Mouse (Mus musculus): ENCODE results near the gene Trmt2b.
"Not testable (repeated sequence)": the region's sequence is repeated elsewhere in the genome, so short reads cannot be mapped to it uniquely, and the experiment has no call there.

Gene Trmt2b

GRCm38 (mm10) chrX:134276275-134277160 is at the start of gene Trmt2b:
Gene Trmt2b (minus strand): TSS chrX:134276984.
- DNase-seq (ENCODE audit: low spot score) = peak; percentile 57

- no peak for DNase-seq (ENCODE audit: low spot score)
Observed at GRCm38 (mm10) chrX:134319153-134319932, 42.6 kb upstream of the Trmt2b start.

DNA sequence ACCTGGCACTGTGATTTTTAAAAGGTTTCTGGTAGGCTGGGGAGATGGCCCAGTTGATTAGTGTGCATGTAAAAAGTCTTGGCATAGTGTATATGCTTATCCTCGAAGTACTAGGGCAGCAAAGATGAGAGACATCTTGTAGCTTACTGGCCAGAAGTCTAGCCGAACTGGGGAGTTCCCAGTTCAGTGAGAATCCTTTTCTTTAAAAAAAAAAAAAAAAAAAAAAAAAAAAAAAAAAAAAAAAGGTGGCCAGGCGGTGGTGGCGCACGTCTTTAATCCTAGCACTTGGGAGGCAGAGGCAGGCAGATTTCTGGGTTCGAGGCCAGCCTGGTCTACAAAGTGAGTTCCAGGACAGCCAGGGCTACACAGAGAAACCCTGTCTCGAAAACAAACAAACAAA is 34.4 kb upstream of the Trmt2b start:
- DNase-seq (ENCODE audit: low spot score) = not testable (repeated sequence)

DNA sequence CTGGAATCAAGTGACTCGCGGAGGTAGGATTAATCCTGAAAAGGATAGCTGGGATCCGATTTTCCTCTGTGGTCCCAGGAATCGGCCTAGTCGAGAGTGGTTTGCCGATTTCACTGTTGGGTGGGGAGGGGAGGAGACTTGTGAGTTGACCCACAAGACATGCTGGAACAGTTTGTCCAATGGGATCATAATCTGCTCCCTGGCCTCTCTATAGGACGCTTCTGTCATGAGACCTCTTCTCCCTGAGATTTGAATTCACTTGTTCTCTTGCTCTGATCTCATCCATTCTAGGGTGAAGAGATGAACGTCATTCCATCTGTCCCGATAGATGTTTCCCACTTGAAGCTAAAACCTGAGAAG is 31.5 kb upstream of the Trmt2b start:
- DNase-seq (ENCODE audit: low spot score) = no peak

DNA sequence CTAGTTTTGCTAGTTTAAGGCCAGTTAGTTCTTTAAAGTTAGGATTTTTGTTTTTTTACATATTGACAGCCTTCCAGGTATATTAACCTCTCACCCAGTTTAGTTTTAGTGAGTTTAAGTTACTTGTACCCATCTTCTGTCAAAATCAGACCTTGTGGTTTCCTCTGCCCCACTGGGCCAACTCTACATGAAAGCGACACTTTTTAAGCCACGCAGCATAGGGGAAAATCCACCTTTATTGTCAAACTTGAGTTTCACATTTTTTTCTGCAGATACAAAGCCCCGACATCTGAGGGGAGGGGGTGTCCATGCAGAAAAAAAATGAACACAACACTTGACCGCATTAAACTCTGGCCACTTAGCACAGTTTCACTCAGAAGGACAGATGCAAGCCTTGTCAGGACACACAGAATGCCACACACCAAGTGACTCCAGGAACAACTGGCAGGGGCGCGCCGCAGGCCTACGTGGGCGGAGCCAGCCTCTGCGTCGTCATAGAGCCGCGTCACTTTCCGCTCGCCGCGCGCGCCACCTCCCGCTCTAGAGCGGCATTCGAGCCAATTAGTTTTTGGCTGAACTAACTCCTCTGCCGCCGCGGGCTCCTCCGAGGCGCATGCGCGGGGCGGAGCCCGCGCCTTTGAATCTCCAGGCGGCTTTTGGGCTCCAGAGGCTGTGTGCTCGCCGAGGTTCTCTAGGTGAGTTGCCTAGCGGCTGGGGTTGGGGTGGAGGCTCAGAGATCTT is 30.9 kb upstream of the Trmt2b start, which contains the start of gene Cenpi:
Gene Cenpi (plus strand): TSS at position 551 of the 741 bp plus-strand sequence.
- DNase-seq (ENCODE audit: low spot score) = peak; percentile 81

- no peak for DNase-seq (ENCODE audit: low spot score)
Observed at GRCm38 (mm10) chrX:134303287-134303686, 26.5 kb upstream of the Trmt2b start.

DNA sequence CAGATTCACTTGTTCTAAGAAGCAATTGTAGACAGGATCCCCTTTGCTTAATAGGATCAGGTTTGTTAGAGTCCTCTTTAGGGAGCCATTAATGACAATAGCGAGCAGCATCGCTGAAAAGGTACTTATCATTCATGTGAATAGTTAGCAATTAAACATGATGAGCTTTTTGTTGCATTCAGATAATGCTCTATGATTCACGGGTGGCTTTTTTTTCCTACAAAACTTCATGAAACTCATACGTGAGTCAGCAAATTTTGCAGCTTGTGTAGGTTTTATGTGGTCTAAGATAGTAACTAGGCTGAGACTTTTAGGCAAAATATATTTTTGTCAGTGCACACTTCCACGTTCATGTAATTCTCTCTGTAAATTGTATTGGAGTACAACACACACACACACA is 23.4 kb upstream of the Trmt2b start:
- no peak for DNase-seq (ENCODE audit: low spot score)

DNA sequence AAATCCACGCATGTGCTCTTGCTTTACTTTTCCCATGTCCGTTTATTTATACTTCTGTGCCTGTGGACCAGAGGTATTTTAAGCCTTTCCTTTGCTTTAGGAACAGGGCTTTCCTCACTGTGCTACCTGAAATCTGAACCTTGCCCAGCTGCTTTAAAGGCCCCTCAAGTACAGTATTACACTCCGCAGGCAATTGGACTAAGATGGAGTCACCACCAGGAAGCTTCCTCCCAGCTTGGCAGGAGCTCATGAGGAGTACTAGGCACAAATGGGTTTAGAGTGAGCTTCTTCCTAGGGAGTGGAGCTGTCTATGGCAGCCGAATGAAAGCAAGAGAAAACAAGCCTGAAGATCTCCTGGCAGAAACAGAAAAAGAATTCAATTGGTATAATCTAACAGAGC is 20.4 kb upstream of the Trmt2b start:
- DNase-seq (ENCODE audit: low spot score) = no peak

DNA sequence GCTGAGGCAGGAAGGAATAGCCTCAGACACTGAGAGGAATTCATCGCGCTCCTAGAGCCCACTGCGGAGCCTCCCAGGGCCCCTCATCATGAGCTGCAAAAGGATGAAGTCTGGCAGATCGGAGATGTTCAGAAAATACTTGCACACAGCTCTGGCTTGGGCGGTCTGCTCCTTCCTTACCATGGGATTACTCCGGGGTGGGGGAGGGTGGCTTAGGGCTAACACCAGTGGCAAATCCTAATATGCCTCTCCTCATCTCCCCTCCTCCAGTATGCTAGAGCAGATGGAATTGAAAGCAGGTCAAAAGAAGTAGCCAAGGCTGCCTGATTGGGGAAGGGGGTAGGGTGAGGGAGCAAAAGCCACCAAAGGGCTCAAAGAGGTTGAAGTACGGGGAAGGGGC is 20.0 kb upstream of the Trmt2b start:
- no peak for DNase-seq (ENCODE audit: low spot score)

DNA sequence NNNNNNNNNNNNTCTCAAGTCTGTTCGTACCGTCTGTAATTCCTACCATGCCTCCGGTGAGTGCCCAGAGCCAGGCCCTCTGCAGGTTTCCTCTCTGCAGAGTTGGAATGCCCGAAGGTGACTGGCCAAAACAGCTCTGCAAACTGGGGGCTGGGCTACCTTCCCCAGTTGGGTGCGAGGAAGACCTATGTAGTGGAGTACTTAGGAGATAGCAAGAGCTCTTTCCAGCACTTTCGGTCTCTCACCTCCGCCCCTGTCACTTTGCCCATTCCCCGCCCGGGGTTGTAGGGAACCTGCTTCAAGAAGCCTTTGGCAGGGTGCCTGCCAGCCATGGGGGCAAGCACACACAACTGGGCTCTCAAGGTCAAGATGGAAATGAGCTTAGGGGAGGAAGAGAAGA is 19.5 kb upstream of the Trmt2b start:
- no peak for DNase-seq (ENCODE audit: low spot score)

DNA sequence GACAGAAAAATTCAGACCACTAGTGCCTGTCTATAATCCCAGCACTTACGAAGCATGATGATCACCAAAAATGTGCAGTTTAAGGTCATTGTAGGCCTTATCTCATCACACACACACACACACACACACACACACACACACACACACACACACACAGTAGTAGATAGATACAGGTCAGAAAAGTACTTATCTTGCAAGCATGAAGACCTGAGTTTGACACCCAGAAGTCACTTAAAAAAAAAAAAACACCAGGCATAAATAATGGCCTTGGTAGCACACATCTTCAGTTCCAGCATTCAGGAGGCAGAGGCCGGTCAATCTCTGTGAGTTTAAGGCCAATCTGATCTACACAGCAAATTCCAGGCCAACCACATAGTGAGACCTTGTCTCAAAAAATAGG is 10.5 kb upstream of the Trmt2b start:
- DNase-seq (ENCODE audit: low spot score) = no peak

DNA sequence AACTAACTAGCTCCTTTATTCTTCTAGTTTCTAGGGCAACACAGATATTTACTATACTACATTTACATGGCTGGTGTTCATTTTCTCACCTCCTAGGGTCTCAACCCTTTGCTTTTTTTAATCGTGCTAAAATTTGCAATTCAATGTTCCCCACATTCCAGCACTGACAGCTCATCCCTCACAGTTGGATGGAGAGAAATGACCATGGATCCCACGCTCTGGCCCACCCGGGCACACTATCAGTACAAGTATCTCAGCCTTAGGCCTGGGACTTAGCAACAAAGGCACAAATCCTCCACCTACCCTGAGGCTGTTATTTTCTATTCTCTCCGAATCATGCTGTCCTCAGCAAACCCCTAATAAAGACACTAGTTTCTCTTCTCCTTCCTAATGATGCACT is 9.0 kb upstream of the Trmt2b start:
- no peak for DNase-seq (ENCODE audit: low spot score)

DNA sequence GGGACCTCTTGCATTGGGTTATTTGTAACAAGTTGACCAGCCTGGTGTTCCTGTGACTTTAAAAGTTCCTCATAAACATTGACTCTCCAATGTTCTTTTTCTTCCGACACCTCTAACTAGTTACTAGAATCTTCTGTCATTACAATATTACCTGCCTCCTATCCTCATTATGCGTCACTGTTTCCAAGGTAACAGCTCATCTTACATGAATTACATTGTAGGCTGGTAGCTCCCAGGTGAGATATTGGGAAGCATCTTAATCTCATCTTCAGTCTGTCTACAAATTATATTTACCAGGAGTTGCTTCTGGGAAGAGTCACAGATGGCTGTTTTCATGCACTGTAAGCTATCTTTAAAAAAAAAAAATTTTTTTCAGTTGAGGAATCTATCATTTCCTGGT is 8.3 kb upstream of the Trmt2b start:
- DNase-seq (ENCODE audit: low spot score) = no peak

DNA sequence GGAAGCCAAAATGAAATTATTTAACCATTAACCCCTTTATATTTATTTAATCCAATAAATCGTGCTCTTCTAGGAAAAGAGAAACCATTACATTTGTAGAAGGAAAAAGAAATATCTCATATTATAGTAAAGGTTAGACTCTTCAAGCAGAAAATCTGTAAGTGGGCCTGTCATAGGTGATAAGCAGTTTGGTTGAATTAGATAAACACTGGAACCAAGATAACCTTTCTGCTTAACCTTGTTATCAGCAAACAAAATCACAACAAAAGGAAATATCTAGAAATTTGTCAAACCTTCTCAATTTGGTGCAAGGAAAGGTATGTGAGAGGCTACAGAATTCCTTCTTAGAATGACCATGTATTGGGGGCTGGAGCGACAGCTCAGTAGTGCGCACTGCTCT is 3.7 kb upstream of the Trmt2b start:
- no peak for DNase-seq (ENCODE audit: low spot score)

GRCm38 (mm10) chrX:134275715-134276114 is 1.1 kb downstream of the Trmt2b start:
- no peak for DNase-seq (ENCODE audit: low spot score)

DNA sequence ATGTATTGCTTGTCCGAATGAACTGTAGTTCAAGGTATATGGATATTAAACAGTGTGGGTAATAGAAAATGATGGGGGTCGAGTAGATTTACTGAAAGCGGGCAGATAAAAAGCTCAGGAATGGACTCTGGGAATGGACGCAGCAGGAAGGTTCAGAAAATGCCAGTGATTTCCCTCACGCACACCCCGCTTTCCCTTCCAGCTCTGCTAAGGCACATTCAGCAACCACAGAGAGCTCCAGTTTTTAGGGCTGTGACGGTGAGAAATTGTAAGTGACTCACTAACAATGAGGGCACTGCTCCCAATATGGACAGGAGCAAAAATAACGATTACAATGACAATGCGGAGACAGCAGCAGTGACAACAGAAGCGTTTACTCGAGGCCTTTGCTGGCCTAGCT is 14.7 kb downstream of the Trmt2b start:
- no peak for DNase-seq (ENCODE audit: low spot score)

- no peak for DNase-seq (ENCODE audit: low spot score)
Observed at GRCm38 (mm10) chrX:134261191-134261590, 15.6 kb downstream of the Trmt2b start.

DNA sequence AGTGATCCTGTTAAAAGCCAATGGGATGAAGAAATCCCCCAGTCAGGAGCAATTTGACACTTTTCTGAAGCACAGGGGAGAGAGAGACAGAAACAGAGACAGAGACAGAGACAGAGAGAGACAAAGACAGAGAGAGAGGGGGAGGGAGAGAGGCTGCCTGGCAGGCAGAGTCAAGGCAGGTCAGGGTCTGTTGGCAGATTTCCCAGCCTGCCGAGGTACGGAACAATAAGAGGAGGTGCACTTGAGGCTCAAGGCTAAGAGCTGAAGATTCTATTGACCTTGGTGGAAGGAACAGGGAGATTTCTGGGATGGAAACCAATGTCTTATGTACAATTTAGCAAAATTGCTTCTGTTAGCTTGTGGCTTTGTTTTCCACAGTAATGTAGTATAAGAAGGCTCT is 28.6 kb downstream of the Trmt2b start:
- no peak for DNase-seq (ENCODE audit: low spot score)

- no peak for DNase-seq (ENCODE audit: low spot score)
Observed at GRCm38 (mm10) chrX:134245946-134246345, 30.8 kb downstream of the Trmt2b start.

DNA sequence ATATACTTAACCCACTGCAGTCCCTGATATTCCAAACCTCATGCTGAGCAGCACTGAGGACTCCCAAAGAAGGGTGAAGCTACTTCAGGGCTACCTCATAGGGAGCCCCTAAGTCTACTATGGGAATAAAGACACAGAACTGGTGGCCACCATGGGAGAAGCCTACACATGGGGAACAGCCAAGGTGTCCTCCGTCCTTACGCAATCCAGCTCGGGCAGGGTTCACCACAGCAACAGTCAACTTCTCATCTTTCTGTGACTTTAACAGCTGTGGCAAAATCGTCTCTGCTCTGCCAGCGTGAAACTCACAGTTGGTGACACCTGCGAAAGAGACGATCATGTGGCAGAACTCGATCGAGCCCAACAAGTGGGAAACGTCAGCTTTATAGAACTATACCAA is 38.5 kb downstream of the Trmt2b start:
- no peak for DNase-seq (ENCODE audit: low spot score)

- DNase-seq (ENCODE audit: low spot score) = no peak
Observed at GRCm38 (mm10) chrX:134233048-134233447, 43.7 kb downstream of the Trmt2b start.

GRCm38 (mm10) chrX:134221856-134222255 is 54.9 kb downstream of the Trmt2b start, which contains the start of gene Nox1:
Gene Nox1 (minus strand): TSS chrX:134221956.
- no peak for DNase-seq (ENCODE audit: low spot score)

DNA sequence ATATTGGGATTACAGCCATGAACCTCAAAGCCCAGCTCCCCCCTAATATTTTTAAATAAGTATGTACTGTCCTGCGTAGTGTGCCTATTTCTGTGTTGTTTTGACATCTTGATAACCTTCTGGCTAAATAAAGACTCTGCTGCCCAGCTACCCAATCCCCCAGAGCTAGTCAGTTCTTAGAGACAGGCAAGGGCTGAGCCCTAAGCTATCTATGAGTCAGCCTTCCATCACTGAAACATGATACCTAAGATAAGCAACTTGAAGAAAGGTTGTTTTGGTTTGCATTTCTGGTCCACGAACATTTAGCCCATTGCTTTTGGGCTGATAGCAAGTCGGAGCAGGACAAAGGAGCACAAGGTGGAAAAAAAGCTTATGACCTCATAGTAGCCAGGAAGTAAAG is 56.2 kb downstream of the Trmt2b start:
- DNase-seq (ENCODE audit: low spot score) = no peak

All from spleen, adult 12 weeks (tissue).